In the genomic region with DNA sequence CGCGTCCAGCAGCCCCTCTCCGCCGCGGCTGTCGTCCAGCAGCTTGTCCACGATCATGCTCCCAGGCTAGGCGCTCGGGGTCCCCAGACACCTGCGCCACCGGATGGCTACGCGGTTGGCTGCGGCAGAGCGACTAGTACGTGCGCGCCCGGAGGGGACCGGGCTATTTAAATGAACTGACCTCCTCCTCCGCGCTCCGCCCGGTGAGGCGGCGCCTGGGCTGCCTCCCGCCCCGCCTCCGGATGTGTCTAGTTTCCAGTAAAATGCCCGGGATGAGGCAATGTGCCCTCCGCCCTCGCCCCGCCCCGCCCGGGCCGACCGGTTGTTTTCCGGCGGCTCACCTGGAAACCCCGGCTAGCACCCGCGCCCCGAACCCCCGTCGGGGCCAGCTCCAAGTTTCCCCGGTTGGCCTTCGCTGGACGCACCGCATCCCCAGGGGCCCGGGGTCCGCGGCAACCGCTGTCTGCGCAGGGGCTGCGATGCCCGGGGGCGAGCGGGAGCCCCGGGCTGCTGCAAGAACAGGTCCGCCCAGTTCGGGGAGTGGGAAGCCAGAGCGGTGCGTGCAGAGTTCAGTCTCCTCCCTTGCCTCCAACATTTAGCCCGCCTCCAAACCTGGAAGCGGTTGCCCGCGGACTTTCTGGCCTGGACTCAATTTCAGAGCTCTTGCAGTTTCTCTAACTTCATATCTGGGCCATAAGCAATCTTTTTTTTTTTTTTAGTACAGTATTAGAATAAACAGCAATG, we compare ENCODE assay signal across 8 mouse cellular contexts. TPM values are rescaled to one million over a fixed set of nuclear protein-coding genes. Genes with fewer than 3 reads are reported as not detected.
DNase-seq lines count a peak whose midpoint lies in the region; ATAC-seq and TF ChIP-seq lines count a peak whose summit lies in the region.

No protein-coding gene starts in this region.

- TF ChIP-seq POLR2A in kidney, adult 2 months (IDR thresholded peaks at IDR 0.05; ENCODE audit: low read depth, low read length), result peak; percentile 98

- no peaks in the 10 kb centered on the region for H3K9me3 ChIP-seq in embryonic facial prominence, embryonic 12.5 days
- no peaks in the 10 kb centered on the region for H3K9me3 ChIP-seq in limb, embryonic 13.5 days
- H3K9me3 ChIP-seq in midbrain, embryonic 15.5 days, result no peaks in the 10 kb centered on the region

- H3K36me3 ChIP-seq in embryonic facial prominence, embryonic 12.5 days, result peaks cover 14% of the 10 kb centered on the region
- peaks cover 4% of the 10 kb centered on the region; the same call in 1 of the 2 replicates for H3K36me3 ChIP-seq in kidney, adult 2 months (ENCODE audit: control insufficient read depth, insufficient read depth, low read length)
- H3K36me3 ChIP-seq in limb, embryonic 13.5 days, result peaks cover 14% of the 10 kb centered on the region
- H3K36me3 ChIP-seq in midbrain, embryonic 15.5 days (replicated peaks), result no peaks in the 10 kb centered on the region

- TF ChIP-seq CTCF in kidney, adult 2 months (conservative IDR thresholded peaks at IDR 0.05; ENCODE audit: insufficient read depth, insufficient read length, low read depth, low read length), result no peak

- ATAC-seq in embryonic facial prominence, embryonic 12.5 days (ENCODE audit: insufficient number of reproducible peaks, insufficient read depth, low FRiP score, low TSS enrichment), result peak; percentile 92
- ATAC-seq in limb, embryonic 13.5 days (ENCODE audit: low FRiP score, low read depth), result peak; percentile 93
- ATAC-seq in midbrain, embryonic 15.5 days (replicated peaks), result peak; percentile 96

- under 1% methylated on average over 66 of the region's 67 CpGs for WGBS in embryonic facial prominence, embryonic 12.5 days
- under 1% methylated on average over 67 of the region's 67 CpGs for WGBS in kidney, adult 2 months
- WGBS in limb, embryonic 13.5 days, result under 1% methylated on average over 67 of the region's 67 CpGs
- WGBS in midbrain, embryonic 15.5 days, result under 1% methylated on average over 67 of the region's 67 CpGs

- peak overlapping the region; percentile 76 for H3K9ac ChIP-seq in embryonic facial prominence, embryonic 12.5 days
- peak overlapping the region; percentile 79 for H3K9ac ChIP-seq in limb, embryonic 13.5 days
- H3K9ac ChIP-seq in midbrain, embryonic 15.5 days, result peak overlapping the region; percentile 74

- H3K27ac ChIP-seq in embryonic facial prominence, embryonic 12.5 days, result peak overlapping the region; percentile 90
- peak overlapping the region; percentile 96 for H3K27ac ChIP-seq in kidney, adult 2 months (ENCODE audit: insufficient read depth, low read depth, low read length)
- peak overlapping the region; percentile 82 for H3K27ac ChIP-seq in limb, embryonic 13.5 days
- H3K27ac ChIP-seq in midbrain, embryonic 15.5 days, result peak overlapping the region; percentile 65

- H3K27me3 ChIP-seq in embryonic facial prominence, embryonic 12.5 days, result no peaks in the 10 kb centered on the region
- no peaks in the 10 kb centered on the region for H3K27me3 ChIP-seq in kidney, adult 2 months (replicated peaks; ENCODE audit: control insufficient read depth, insufficient read depth, low read length)
- no peaks in the 10 kb centered on the region for H3K27me3 ChIP-seq in limb, embryonic 13.5 days
- H3K27me3 ChIP-seq in midbrain, embryonic 15.5 days (replicated peaks), result peaks cover 20% of the 10 kb centered on the region

- peak overlapping the region; percentile 74 for H3K4me3 ChIP-seq in embryonic facial prominence, embryonic 12.5 days
- peak overlapping the region; percentile 92 for H3K4me3 ChIP-seq in kidney, adult 2 months (ENCODE audit: insufficient read depth, low read depth, low read length)
- H3K4me3 ChIP-seq in limb, embryonic 13.5 days, result peak overlapping the region; percentile 84
- H3K4me3 ChIP-seq in midbrain, embryonic 15.5 days, result peak overlapping the region; percentile 97

- peak; percentile 95 for DNase-seq in 3T3-L1 (ENCODE audit: low read depth, low spot score)
- DNase-seq in adrenal gland, postnatal 36 days, result peak; percentile 98
- peak; percentile 96 to 98 for DNase-seq in heart, adult 18-20 months
- DNase-seq in kidney, adult 2 months, result peak; percentile 98
- peak; percentile 91 to 92 for DNase-seq in spleen, adult 18-20 months

- peak overlapping the region; percentile 73 for H3K4me2 ChIP-seq in embryonic facial prominence, embryonic 12.5 days (replicated peaks)
- peak overlapping the region; percentile 88 for H3K4me2 ChIP-seq in limb, embryonic 13.5 days (replicated peaks)
- peak overlapping the region; percentile 97 for H3K4me2 ChIP-seq in midbrain, embryonic 15.5 days

- peaks cover 24% of the 10 kb centered on the region for H3K4me1 ChIP-seq in embryonic facial prominence, embryonic 12.5 days
- peaks cover 21% of the 10 kb centered on the region; the same call in 1 of the 2 replicates for H3K4me1 ChIP-seq in kidney, adult 2 months (ENCODE audit: control insufficient read depth, insufficient read depth, low read length)
- H3K4me1 ChIP-seq in limb, embryonic 13.5 days, result peaks cover 40% of the 10 kb centered on the region
- H3K4me1 ChIP-seq in midbrain, embryonic 15.5 days, result peaks cover 10% of the 10 kb centered on the region; the same call in 1 of the 2 replicates

RNA-seq across cellular contexts. Expression of gene Nfkbiz, which starts 16.5 kb away (rescaled TPM):
- 1 to 10 TPM; 4.6 to 5.6 TPM for total RNA-seq in adrenal gland, postnatal 36 days (2021)
- polyA plus RNA-seq in embryonic facial prominence, embryonic 12.5 days (2016; fragmentation: Nextera tagmentation; extraction: Ambion mirVana), result 4.2 and 4.8 TPM in 2 replicates
- 1 to 10 TPM; 1.8 to 2.3 TPM for total RNA-seq in heart, adult 18-20 months (2021)
- 4.7 and 5.2 TPM in 2 replicates for polyA plus RNA-seq in kidney, adult 2 months (2012; rRNA removed)
- polyA plus RNA-seq in limb, embryonic 13.5 days (2015; fragmentation: Nextera tagmentation; extraction: Ambion mirVana), result 4.1 and 4.6 TPM in 2 replicates
- 0.96 and 1.3 TPM in 2 replicates for polyA plus RNA-seq in midbrain, embryonic 15.5 days (2015; fragmentation: Nextera tagmentation; extraction: Ambion mirVana)

Comparison
In these comparisons a context has a peak if more than half of its experiments do, and no peak if none do; other contexts are left out.
1. Peak in every context shown above with its lines: DNase-seq, ATAC-seq, H3K4me3 ChIP-seq and H3K27ac ChIP-seq.